Mouse (Mus musculus): ENCODE results near the gene Lmtk3.

GRCm38 (mm10) chr7:45824598-45824997 lies 41.1 kb downstream of the Lmtk3 start, which contains the start of gene Kcnj14:
- TF ChIP-seq FLI1 (IDR thresholded peaks at IDR 0.05; ENCODE audit: low read length) (no peak), GATA1 (IDR thresholded peaks at IDR 0.05; ENCODE audit: borderline replicate concordance, low read length) (no peak)
